Mouse (Mus musculus): ENCODE measurements around the gene Pnpla7.
"Not testable (repeated sequence)": the region's sequence is repeated elsewhere in the genome, so short reads cannot be mapped to it uniquely, and the experiment has no call there.

The Pnpla7 gene

DNA sequence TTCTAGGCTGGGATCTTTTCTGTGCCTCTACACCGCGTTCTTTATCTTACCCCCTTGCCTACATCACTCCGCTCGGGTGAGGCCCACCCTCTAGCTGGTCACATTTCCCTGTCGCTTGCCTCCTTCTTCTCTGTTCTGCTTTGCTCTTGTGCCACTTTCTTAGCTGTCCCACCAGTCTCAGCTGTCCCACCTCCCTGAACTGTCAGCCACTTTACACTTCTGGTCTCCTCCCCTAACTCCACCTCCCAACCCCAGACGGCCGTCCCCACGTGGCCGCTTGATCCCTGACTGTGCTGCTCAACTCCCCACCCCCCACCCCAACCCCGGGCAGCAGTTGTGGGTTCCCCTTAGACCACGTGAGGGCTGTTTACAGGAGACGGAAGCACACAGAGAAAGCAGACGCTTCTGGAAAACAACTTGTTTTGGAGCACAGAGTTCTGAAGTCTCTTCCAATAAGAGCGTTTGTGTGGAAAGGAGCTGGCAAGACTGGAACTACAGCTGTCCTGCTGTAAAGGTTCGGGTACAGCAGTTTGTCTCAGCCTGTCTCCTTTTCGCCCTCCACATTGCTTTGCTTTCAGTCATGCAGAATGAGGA, at the start of gene Pnpla7:
Gene Pnpla7, plus strand, starts transcription at position 330 of the 594 bp plus-strand sequence.
- peak; percentile 85 for DNase-seq

DNA sequence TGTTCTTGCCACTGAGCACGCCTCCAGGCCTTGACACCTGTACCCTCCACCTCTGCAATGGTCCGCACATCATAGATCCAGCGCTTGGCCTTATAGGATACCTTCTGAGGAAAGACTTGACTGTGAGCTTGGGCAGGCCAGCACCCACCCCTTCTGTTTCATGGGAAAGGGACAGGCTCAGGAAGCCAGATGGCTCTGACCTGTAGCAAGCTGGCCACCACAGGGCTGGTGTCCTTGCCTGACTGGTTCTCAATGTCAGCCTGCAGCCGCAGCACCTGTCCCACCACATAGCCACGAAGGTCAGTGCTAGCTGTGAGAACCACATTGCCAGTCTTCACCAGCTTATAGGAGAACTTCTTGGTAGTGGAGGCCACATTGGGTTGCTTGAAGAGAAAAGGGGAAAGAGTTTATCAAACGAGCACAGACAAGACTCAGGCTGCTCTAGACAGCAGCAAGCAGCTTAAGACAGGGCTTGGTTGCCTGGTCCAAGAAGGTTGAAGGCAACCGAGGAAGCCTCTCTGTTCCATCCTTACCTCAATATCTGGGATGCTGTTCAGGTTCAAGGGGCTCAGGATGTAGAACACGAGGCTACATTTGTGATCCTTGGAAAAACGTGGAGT, 49.4 kb upstream of the Pnpla7 start:
- DNase-seq: no peak

DNA sequence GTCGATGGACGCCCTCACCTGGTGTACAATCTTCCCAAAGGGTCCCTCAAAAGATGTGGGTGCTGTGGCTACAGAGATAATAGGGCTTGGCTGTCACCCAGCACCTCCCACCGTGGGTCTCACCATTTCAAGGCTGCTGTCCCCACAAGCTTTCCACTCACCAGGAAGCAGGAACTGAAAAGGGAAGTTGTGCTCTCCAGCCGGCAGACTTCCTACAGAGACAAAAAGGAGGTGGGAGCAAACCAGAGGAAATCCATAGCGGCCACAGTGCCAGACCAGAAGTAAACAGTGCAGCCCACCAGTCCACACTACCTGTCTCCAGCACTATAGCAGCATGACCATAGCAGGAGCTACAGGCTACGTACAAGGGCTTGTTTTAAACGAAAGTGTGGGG, 48.9 kb upstream of the Pnpla7 start:
- no peak for DNase-seq

DNA sequence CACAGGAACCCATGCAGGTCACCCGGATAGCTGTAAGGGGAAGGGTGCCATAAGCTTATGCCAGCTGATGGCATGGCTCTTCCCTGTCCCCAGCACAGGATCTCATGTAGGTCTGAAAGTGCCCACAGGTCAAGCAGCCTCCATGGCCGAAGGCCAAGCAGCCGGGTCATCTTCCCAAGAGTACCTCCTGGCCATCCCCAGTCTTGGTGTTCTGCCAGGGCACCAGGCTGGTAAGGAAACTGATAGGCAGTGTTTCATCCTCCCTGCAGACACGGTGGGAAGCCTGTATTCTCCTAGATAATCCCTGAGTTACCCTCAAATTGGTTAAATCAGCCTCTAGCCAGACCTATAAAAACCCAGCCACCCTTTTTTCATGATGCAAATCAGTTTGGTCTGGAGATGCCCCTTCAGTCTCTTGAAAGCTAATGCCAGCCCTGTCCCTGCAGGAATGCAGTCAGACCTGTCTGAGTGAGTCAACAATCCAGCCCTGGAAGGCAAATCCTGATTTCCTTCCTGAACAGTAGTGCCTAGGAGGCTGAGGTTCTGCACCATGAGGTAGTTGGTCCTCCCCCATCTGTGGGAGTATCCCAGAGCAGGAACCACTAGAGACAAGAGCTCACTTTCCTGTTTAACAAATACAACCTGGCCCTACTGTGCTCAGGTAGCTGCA, 47.9 kb upstream of the Pnpla7 start:
- DNase-seq: no peak

DNA sequence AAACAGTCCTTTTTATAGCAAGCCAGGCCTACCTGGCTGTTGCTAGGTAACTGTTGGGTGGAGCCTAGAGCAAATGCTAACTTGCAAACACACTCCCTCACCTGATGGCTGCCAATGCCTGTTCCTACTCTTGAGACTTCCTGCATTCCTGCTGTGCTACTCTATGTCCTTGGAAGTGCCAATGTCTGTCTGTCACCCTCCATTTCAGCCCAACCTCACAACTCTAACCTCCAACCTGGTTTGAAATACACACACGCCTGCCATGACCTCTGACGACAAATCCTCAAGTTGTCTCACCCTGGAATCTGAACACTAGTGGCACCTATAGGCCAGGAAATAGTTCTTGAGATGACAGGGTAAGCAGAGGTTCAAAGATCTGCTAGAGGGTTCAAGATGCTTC, 46.7 kb upstream of the Pnpla7 start:
- DNase-seq: no peak

DNA sequence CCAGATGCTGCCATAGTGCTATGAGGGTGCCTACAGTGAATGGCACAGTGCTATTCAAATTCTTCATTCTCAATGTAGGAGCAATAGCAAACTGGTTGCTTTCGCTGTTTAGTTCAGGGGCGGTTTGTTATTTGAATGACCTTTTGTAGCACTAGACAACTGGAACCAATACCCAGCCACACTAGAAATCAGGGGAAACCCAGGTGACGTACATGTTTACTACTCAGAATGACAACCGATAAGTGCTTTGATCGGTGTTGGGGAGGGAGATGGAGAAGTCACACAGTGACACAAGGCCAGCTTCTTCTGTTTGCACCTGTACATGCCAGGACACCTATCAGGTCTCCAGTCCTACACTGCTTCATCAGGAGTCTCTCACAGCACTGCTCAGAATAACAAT, 46.2 kb upstream of the Pnpla7 start:
- no peak for DNase-seq

DNA sequence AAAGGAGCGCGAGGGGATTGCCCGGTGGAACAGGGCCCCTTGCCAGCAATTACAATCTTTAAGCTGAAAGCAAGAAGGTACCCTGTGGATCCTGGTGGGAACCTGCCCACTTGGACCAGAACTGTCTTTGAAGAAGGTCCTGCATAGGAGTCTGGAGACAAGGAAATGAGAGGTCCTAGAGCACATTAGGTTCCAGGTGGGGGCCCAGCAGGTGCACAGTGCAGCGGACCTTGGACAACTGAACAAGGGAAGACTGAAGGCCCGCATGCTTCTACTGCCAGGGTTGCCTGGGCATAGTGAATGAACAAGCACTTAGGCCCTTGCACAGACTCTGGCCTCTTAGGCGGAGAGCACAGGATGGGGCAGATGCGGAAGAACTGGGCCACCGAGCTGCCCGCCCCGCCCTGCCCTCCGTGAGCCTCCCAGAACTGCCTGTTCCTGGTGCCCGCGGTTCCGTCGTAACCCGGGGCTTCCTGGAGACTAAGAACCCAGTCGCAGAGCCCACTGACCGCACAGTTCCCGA, 41.3 kb upstream of the Pnpla7 start:
- DNase-seq: no peak

DNA sequence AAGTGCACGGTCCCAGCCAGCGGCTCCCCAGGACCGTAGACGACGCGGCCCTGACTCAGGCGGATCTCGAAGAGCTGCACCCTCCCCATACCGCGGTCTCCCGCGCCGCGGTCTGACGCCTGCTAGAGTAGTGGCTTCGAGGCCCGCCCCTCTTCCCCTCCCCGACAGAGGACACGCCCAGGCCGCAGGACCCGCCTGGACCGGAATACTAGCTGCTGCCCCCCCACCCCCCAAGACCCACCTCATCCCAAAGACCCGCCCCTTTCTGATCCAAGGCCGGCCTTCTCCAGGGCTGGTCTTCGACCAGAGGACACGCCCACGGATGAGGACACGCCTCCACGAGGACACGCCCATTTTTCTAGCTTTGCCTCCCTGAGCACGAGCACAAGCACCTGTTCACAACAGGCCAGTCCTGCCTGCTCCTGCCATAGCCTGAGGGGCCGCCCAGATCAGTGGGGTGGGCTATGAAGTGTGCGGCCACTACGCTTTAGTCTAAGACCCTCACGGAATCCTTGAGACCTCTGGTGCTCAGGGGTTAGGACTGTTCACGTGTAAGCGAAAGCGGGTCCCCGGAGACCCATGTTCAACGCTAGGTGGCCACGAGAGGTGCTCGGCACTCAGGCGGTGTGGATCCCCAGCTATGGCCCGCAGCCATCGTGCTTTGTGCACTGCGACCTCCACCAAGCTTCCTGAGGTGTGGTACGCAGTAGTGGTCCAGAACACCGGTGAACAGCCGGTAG, 40.6 kb upstream of the Pnpla7 start, which contains the start of gene Arrdc1:
Gene Arrdc1, minus strand, starts transcription at position 196 of the 740 bp plus-strand sequence.
- peak; percentile 95 for DNase-seq

DNA sequence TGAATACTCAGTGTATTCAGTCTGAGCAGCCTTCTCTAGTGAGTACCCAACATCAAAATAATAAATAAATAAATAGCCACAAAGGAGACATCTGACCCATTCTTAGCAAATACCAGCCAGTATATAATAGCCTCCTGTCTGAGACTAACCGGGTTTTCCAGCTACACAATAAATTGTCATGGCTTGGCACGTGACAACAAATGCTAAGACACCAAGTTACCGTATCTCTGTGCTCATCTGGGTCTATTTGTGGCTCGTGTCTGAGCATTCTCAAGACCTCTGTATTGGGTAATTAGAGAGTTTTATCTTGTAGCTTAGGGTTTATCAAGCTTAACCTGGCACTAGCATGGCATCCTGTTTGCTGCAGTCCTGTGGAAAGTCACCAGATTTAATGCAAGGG, 33.7 kb upstream of the Pnpla7 start:
- no peak for DNase-seq

DNA sequence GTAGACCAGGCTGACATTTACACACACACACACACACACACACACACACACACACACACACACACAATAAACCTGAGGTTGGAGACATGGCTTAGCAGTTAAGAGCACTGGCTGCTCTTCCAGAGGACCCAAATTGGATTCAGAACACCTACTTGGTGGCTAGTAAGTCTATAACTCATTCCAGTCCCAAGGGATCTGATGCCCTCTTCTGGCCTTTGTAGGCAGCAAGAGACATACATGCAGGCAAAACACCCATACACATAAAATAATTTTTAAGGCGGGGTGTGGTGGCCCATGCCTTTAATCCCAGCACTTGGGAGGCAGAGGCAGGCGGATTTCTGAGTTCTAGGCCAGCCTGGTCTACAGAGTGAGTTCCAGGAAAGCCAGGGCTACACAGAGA, 31.5 kb upstream of the Pnpla7 start:
- DNase-seq: peak; percentile 40

DNA sequence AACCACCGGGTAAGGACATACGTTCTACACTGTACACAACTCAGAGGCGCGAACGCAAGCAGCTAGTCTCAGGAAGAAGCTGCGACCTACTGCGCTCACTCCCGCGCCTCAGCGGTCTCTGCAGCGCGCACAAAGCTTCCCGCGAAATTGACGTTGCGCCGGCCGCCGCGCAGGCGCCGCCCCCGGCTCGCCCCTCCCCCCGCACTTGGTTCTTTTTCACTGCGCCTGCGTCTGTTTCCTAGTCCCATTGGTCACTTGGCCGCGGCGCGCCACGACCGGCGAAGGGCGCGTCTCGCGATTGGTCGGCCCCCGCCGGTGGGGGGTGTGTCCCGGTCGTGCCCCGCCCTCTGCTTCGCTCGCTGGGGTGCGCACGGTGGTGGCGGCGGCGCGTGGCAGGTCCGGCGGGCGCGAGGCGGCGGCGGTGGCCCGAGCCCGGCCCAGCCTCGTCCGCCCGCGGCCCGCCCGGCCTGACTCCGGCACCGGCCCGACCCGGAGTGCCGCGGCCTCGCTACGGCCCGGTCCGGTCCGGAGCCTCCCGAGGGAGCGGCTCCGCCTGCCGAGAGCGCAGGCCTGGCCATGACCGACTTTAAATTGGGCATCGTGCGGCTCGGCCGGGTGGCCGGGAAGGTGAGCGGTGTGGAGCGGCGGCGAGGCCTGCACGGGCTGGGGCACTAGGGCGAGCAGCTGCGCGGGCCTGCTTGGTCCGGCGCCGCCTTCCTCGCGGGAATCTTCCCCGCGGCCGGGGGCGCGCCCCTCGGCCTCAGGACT, 26.2 kb upstream of the Pnpla7 start, which contains the start of gene Zmynd19:
Gene Zmynd19, plus strand, starts transcription at position 372 of the 768 bp plus-strand sequence.
- peak; percentile 99 for DNase-seq

DNA sequence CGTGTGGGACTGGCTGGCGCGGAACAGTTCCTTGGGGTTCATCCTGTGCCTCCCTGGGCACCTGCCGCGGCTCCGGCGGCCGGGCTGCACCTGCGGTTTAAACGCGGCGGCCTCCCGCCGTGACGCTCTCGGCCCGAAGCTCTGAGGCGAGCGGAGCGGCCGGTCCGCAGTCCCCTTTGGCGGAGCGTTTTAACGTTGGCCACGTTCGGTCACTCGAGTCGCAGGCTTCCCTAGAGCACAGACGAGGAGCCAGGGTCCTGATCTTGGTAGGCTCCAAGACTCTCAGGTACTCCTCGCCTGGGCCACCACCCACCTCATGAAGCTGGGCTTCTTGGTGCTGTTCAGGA, 25.7 kb upstream of the Pnpla7 start:
- no peak for DNase-seq

DNA sequence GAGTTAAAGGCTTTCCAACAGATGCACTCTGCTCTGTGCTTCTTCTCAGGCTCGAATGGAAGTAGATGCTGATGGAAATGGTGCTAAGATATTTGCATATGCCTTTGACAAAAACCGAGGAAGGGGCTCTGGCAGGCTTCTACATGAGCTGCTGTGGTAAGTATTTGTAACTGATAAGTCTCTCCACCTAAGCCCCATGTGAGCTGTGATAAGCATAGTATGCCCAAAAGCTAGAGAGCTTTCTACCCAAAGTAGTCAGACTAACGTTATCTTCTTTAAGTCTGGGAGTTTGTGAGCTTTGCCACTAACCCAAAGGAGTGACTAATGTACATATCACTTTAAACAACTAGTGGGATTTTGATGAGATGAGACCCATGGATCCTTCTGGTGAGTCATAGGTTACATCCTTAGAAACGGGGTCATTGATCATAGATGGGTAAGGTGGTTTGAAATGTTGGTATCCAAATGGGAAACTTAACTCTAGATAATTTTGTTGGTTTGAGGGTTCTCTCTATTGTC, 23.2 kb upstream of the Pnpla7 start:
- DNase-seq: no peak

DNA sequence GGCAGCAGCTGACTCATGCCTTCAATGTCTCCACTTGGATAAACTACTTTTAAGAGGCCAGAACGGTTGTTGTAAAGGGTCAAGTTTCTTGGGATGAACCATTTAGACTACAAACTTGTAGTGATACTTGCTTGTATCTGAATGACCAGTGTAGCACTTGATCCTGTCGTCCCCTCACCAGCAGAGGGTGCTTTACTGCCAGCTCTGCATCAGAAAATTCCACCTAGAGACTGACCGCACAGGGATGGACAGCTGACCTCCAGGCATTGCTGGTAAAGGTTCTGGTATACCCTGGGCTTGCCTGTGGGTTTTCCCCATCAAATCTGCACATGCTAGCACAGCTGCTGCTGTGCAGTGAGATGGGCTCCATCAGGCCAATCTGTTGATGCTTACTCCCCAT, 14.9 kb upstream of the Pnpla7 start:
- DNase-seq: no peak

DNA sequence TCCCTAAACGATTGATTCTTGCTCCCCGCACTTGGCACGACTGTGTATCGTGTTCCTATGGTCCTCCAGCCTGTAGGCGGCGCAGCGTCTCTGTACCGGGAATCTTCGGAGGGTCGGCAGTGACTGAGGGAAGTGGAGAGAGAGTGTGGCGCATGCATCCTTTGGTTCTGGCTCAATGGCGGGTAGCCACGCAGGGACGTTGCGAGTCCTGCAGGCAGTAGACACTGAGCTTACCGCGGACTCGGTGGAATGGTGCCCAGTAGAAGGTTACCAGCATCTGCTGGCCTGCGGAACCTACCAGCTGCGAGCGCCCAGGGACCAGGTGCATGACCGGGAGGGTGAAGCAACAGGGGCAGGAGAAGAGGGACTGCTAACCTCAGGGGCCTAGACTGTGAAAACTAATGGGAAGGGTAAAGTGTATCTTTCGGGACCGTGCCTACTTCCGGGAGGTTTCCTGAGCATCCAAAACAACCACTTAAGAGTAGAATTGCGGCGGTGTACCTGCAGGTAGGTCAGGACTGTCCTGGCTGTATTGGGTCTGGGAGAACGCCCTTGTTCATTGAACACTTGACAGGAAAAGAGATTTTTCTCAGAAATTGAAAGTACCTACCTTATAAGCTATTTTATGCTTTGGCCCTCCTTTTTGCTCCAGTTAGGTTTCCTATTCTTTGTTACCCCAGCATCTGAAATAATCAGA, 13.4 kb upstream of the Pnpla7 start, which contains the start of gene Dph7:
Gene Dph7, plus strand, starts transcription at position 97 of the 697 bp plus-strand sequence.
- peak; percentile 89 for DNase-seq

DNA sequence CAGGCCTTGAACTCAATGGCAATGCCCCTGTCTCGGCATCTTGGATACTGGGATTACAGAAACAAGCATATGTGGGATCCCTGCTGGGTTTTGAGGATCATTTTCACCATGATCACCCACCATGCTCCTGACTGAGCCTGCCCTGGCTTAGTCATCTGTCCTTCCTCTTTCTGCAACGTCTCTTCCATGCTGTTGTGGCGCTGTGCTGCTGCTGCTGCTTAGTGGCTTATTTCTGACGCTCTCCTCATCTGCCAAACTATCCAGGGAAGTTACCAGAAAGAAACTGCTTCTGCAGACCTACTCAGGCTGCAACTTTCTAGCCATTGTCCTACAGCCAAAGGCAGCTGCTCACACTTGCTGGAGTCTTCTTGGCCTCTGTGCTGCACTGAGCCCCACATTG, 5.4 kb upstream of the Pnpla7 start:
- no peak for DNase-seq

DNA sequence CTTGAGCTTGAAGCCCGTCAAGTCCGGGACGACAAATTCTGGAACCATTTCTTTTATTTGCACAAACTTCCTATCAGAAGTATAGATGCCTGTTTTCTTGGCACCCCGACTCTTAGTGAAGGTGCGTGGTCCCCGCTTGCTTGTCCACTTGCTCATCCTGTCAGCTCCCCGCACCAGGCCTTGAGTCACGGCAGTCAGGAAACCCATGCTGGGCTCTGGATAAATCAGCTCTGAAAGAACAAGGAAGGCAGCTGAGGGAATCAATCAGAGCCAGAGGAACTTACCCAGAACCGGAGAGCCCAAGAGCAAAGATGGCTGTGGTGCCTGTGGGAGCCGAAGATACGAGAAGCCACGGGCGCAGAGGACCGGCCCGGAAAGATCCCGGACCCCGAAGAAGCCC, 1.4 kb upstream of the Pnpla7 start:
- not testable (repeated sequence) for DNase-seq

DNA sequence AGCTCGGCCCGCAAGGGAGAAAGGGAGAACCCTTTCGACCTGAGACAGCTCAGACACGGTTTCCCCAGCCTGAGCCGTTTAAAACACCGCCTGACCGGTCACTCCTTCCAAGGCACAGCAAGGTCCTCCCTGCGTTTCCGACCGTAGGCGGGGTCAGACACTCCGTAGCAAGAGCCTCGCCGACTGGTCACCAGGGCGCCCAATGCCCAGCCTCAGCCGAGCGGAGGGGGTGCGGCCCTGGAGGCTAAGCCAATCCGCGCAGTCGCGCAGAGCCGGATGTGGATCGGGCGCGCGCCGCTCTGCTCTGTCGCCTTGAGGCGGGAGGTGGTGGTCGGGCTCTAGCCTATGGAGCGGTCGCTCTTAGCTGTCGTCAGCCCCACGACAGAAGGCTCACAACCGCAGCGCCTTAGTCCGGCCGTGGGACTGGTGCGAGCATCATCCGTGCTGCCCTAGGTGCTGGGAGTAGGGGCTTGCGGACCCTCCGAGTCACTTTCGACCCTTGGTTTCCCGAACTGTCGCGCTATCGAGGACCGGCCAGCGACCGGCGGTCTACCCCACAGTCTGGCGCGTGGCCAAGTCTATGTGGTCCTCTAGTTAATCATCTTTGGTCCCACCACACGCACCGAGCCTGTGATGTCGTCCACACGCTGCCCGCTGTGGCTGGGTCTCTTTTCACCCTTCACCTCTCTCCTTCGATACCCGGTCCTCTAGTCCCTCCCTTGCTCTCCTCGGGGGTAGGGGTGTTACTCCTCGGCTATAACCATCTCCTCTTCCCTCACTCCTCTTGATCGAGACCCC, 728 bp upstream of the Pnpla7 start, which contains the start of gene Mrpl41:
Gene Mrpl41, minus strand, starts transcription at position 193 of the 798 bp plus-strand sequence.
- DNase-seq: peak; percentile 96

DNA sequence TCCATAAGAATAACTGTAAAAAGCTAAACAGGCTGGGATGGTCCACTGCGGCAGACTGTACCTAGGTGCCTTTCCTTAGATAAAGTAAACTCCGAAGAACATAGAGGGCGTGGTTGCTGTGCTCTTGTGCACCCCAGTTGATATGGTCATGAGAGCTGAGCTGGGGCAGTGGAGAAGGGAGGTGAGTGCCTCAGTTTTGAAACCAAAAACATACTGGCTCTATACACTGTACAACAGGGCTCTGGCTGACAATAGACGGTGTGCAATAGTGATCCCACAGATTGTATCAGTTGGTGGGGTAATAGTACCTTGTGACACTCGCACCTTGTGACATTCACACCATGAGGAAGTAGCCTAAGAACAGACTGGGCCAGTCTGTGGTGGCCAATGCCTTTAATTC, 1.1 kb downstream of the Pnpla7 start:
- DNase-seq: no peak

DNA sequence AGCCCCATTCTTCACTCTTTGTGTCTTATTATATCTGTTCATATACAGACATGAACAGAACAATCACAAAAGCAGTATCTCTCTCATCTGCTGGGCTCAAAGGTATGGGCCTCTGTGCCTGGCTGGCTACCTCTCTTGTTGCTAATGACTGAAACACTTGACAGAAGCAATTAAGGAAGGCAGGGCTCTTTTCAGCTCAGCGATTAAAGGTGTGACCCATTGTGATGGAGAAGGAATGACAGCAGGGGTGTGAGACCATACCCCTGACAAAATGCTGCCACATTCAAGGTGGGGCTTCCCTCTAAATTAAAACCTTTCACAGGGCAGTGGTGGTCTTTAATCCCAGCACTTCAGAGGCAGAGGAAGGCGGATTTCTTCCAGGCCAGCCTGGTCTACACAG, 11.9 kb downstream of the Pnpla7 start:
- no peak for DNase-seq

DNA sequence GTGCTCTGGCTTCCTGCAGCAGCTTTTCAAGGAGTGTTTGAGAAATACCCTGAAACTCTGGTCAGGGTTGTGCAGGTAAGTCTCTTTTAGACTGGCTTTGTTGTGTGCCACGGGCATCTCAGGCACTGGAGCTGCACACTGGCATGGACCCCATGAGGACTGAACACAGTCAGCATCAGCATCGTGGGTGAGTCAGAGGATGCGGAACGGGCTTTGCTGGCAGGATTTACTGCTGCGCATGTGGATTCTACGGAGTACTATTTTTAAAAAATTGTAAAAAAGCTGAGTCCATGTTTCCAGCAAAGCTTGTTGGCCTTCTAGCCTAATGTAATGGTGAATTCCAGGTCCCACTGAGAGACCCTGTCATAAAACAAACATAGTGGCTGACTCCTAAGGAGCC, 19.5 kb downstream of the Pnpla7 start:
- no peak for DNase-seq

Data from thymus, postnatal 14 days (tissue).